Mouse (Mus musculus): ENCODE measurements at regions not wholly inside any gene's neighbourhood (a gene's known extent, or its start where the extent isn't known, plus 50 kb on each side); places are given as distances from the start of the nearest gene placed in this dataset.

DNA sequence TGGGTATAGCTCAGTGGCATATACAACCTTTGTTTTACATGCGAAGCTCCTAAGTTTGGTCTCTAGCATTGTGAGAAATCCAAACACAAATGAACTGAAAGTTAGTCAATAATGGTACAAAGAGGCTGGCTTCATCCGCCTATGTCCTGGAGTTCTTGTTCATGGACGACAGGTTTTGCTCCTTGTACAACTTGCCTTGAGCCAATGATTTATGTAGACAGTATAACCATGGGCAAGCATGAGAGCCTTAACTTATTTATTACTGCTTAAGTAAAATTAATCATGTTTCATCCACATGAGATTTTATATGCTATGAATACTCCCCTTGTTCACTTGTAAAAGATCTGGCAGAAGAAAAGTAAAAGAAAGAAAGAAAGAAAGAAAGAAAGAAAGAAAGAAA is 205.7 kb upstream of the Tet2 start:
- TF ChIP-seq POLR2A (IDR thresholded peaks at IDR 0.05; ENCODE audit: borderline replicate concordance, control insufficient read depth, low read depth, low read length), result no peak
- no peak for TF ChIP-seq CTCF (IDR thresholded peaks at IDR 0.05; ENCODE audit: control insufficient read depth, insufficient read depth, low read length)
- Histone ChIP-seq H3K4me1 (ENCODE audit: control insufficient read depth, insufficient read depth, low read length) (peaks cover 4% of the 10 kb centered on the region), H3K27ac (ENCODE audit: control insufficient read depth, insufficient read depth, low read depth, low read length, poor library complexity) (no peak overlapping the region), H3K4me3 (replicated peaks; ENCODE audit: control insufficient read depth, low read depth, low read length) (no peak overlapping the region)
- 81% methylated on average over 3 of the region's 3 CpGs for WGBS

DNA sequence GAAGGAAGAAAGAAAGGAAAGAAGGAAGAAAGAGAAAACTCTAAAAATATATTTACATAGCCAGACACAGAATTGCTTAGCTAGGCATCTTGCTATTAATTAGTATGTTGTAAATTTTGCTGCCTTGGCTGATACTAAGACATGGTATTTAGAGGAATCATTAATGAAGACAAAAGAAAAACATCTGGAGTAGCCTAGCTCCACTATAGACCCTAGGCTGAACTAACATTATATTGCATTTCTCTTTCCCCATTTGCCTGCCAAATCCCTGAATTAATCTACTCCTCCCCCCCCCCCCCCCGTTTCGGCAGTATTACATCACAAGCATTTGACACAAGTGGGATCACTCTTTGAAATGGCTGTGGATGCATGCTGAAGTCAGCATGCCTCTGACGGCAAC is 206.1 kb upstream of the Tet2 start:
- no peak overlapping the region for H3K4me3 ChIP-seq (replicated peaks; ENCODE audit: control insufficient read depth, low read depth, low read length)
- 46% methylated on average over 3 of the region's 3 CpGs for WGBS
- no peak overlapping the region for H3K27ac ChIP-seq (ENCODE audit: control insufficient read depth, insufficient read depth, low read depth, low read length, poor library complexity)
- H3K4me1 ChIP-seq (ENCODE audit: control insufficient read depth, insufficient read depth, low read length), result peaks cover 4% of the 10 kb centered on the region
- TF ChIP-seq POLR2A (IDR thresholded peaks at IDR 0.05; ENCODE audit: borderline replicate concordance, control insufficient read depth, low read depth, low read length) (no peak), CTCF (IDR thresholded peaks at IDR 0.05; ENCODE audit: control insufficient read depth, insufficient read depth, low read length) (no peak)

DNA sequence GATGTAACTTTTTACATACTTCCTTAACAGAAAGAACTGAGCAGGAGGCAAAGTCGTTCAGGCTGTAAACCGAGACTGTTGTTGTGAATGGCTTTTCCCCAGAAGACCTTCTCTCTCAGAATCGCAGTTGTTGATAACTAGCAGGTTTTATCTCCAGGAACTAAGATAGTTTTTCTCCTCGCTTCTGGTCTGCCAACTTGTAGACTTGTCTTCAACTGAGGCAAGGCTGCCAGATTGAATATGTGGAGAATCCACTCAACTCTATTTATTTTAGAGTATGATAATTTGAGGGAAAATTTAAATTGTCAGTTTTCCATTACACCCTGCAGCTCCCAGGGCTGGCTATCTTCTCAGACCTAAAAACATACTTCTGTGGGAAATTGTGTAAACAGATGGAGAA is 206.6 kb upstream of the Tet2 start:
- WGBS, result 64% methylated on average over 4 of the region's 4 CpGs
- Histone ChIP-seq H3K27ac (ENCODE audit: control insufficient read depth, insufficient read depth, low read depth, low read length, poor library complexity) (no peak overlapping the region), H3K4me3 (replicated peaks; ENCODE audit: control insufficient read depth, low read depth, low read length) (no peak overlapping the region), H3K4me1 (ENCODE audit: control insufficient read depth, insufficient read depth, low read length) (peaks cover 4% of the 10 kb centered on the region)
- no peak for TF ChIP-seq POLR2A (IDR thresholded peaks at IDR 0.05; ENCODE audit: borderline replicate concordance, control insufficient read depth, low read depth, low read length)
- TF ChIP-seq CTCF (IDR thresholded peaks at IDR 0.05; ENCODE audit: control insufficient read depth, insufficient read depth, low read length), result no peak

DNA sequence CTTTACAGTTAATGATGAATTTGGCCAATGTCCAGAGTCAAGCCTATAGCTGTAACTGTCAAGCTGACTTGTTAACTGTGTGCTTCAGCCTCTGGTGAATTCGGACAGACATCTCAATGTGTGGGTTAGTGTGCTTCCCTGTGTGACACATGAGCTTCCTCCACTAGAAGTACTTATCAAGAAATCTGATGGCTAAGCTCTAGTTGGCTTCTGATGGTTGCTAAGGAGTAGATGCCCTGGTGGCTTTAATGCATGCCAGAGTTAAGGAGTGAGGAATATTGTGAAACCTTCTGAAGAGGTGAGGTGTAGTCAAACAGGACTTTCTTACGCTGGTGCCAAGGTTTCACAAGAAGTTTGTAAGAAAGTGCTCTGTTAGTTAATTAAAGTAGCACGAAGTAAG is 208.1 kb upstream of the Tet2 start:
- Histone ChIP-seq H3K27ac (ENCODE audit: control insufficient read depth, insufficient read depth, low read depth, low read length, poor library complexity) (no peak overlapping the region), H3K4me3 (replicated peaks; ENCODE audit: control insufficient read depth, low read depth, low read length) (no peak overlapping the region), H3K4me1 (ENCODE audit: control insufficient read depth, insufficient read depth, low read length) (peaks cover 4% of the 10 kb centered on the region)
- WGBS, result 54% methylated on average over 3 of the region's 3 CpGs
- TF ChIP-seq POLR2A (IDR thresholded peaks at IDR 0.05; ENCODE audit: borderline replicate concordance, control insufficient read depth, low read depth, low read length), result no peak
- TF ChIP-seq CTCF (IDR thresholded peaks at IDR 0.05; ENCODE audit: control insufficient read depth, insufficient read depth, low read length), result no peak

DNA sequence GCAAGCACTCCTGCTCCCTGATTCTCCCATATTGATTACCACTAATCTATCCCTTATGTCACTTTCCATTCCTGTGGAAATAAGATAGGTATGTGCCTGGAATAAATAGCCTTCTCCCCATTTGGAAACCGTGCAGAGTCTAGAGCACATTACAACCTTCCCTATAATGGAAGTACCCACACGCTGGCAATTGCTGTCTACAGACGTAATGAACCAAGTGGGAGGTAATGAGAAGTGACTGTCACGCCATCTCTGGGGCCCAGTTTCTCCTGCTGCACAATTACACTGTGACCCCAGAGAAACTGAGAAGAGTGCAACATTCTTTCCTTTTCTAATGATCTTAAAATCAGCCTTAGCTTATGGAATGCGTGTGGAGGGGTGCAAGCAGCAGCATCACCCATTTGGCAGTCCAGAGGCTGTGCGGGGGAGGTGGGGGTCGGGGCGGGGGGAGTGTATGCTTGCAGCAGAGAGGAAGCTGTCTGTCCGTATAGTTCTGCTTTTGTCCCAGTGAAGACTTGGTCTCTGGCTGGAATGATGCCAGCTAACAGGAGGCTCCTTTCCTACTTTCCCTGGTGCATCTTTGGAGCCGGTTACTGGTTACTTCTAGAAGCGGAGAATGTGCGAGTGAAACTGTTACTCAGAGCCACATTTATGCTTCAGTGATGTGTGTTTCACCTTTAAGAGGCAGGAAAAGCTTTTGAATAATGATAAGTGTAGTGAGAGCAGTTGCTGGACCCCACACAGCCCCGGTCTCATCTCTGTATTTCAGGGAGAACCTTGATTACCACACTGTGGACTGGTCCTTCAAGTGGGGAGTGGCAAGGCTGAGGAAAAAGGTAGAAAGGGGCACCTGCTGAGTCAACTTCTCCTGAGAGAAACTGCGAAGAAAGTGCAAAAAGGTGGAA is 209.3 kb upstream of the Tet2 start:
- Histone ChIP-seq H3K4me1 (ENCODE audit: control insufficient read depth, insufficient read depth, low read length) (peaks cover 3% of the 10 kb centered on the region), H3K27ac (ENCODE audit: control insufficient read depth, insufficient read depth, low read depth, low read length, poor library complexity) (no peak overlapping the region), H3K4me3 (replicated peaks; ENCODE audit: control insufficient read depth, low read depth, low read length) (no peak overlapping the region)
- TF ChIP-seq CTCF (IDR thresholded peaks at IDR 0.05; ENCODE audit: control insufficient read depth, insufficient read depth, low read length) (no peak), POLR2A (IDR thresholded peaks at IDR 0.05; ENCODE audit: borderline replicate concordance, control insufficient read depth, low read depth, low read length) (no peak)
- 7% methylated on average over 14 of the region's 14 CpGs for WGBS

DNA sequence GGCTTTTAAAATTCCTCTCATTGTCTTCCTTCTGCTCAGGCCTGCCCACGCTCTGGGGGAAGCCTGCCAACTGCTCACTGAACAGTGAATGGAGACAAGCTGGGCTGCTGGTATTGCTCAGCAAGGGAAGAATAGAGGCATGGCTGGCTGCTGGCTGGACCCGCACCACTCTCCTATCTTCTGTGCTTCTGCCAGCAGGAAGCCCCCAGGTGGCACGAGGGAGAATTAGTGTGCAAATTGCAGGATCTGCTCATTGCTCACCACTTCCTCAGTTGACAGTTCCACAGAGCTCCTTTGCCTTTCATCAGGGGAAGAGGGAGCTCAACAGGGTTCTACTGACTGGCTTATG is 209.9 kb upstream of the Tet2 start:
- no peak for TF ChIP-seq CTCF (IDR thresholded peaks at IDR 0.05; ENCODE audit: control insufficient read depth, insufficient read depth, low read length)
- no peak for TF ChIP-seq POLR2A (IDR thresholded peaks at IDR 0.05; ENCODE audit: borderline replicate concordance, control insufficient read depth, low read depth, low read length)
- Histone ChIP-seq H3K27ac (ENCODE audit: control insufficient read depth, insufficient read depth, low read depth, low read length, poor library complexity) (no peak overlapping the region), H3K4me1 (ENCODE audit: control insufficient read depth, insufficient read depth, low read length) (peaks cover 2% of the 10 kb centered on the region; the same call in 1 of the 2 replicates), H3K4me3 (replicated peaks; ENCODE audit: control insufficient read depth, low read depth, low read length) (no peak overlapping the region)
- WGBS, result 0% methylated on average over 3 of the region's 3 CpGs

DNA sequence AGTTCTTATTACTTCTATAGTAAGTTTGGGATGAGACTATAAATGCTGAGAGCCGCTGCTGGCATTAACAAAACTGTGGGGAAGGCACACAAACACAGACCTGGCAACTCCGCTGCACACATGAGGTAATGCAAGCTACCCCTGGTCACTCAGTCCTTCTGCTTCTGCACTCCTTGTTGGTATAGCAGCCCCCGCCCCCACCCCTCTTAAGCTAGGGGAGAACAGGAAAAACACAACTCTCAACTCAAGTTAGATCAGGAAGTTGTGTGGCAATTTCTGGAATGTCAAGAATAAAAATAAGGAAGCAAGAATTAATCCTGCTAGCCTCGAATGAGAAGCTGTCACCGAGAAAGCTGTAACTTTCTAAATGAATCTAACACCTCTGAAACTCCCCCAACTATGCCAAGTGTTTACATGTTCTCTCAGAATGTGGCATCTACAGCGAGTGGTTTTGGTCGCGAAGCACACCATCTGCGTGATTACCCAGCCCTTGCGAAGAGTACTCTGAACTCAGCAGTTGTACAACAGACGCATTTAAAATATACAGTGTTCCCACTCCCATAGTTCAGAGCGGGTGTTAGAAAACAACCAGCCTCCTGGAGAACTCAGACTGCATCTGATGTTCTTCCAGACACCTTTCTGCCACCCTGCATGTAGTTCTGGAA is 212.9 kb upstream of the Tet2 start:
- WGBS, result 15% methylated on average over 12 of the region's 12 CpGs
- Histone ChIP-seq H3K27ac (ENCODE audit: control insufficient read depth, insufficient read depth, low read depth, low read length, poor library complexity) (no peak overlapping the region), H3K4me3 (replicated peaks; ENCODE audit: control insufficient read depth, low read depth, low read length) (no peak overlapping the region), H3K4me1 (ENCODE audit: control insufficient read depth, insufficient read depth, low read length) (peaks cover 2% of the 10 kb centered on the region; the same call in 1 of the 2 replicates)
- TF ChIP-seq POLR2A (IDR thresholded peaks at IDR 0.05; ENCODE audit: borderline replicate concordance, control insufficient read depth, low read depth, low read length) (no peak), CTCF (IDR thresholded peaks at IDR 0.05; ENCODE audit: control insufficient read depth, insufficient read depth, low read length) (no peak)

DNA sequence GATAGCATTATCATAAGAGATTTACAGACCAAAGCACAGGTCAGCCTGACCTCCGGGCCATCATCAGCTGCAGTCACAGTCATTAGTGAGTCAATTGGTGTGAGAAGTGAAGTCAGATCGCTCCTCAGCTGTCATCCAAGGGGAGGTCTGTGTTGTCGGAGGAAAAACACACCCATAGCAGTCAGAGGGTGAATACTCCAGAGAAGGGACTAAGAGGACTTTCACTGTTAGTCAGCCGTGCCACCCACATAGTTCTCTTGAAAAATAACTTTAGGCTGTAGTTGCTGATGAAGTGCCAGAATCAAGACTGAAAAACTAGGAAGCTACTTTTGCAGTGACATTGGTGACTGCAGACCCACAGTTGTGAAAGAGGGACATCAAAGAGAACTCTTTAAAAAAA is 213.5 kb upstream of the Tet2 start:
- TF ChIP-seq CTCF (IDR thresholded peaks at IDR 0.05; ENCODE audit: control insufficient read depth, insufficient read depth, low read length), result no peak
- no peak for TF ChIP-seq POLR2A (IDR thresholded peaks at IDR 0.05; ENCODE audit: borderline replicate concordance, control insufficient read depth, low read depth, low read length)

More for the DNA sequence above, 213.5 kb upstream of the Tet2 start:
- WGBS, result 11% methylated on average over 4 of the region's 4 CpGs
- Histone ChIP-seq H3K4me3 (replicated peaks; ENCODE audit: control insufficient read depth, low read depth, low read length) (no peak overlapping the region), H3K27ac (ENCODE audit: control insufficient read depth, insufficient read depth, low read depth, low read length, poor library complexity) (no peak overlapping the region), H3K4me1 (ENCODE audit: control insufficient read depth, insufficient read depth, low read length) (peaks cover 2% of the 10 kb centered on the region; the same call in 1 of the 2 replicates)

All from bone marrow, adult 2 months (tissue).